Mouse (Mus musculus) MEL (cell line): ENCODE data around the gene Bag3. TPM values are rescaled to one million over a fixed set of nuclear protein-coding genes. Genes with fewer than 3 reads are reported as not detected.

Experiments used
- DNase-seq: peaks from one replicate; pipeline ENCODE4 v3.0.0; 2011; ENCODE audit warnings: low read depth, low spot score
- H3K27ac ChIP-seq: 2 replicates; pipeline ENCODE4 v1.5.1; 2012; ENCODE audit warnings: low read depth, mild to moderate bottlenecking, control low read depth, low read length, moderate library complexity; ENCODE audit not compliant: control insufficient read depth
- H3K27me3 ChIP-seq, 2 experiments: fragments of 150-350 bp in 1 of 2; sonication (generic) in 1 of 2; 2 replicates each; pipeline ENCODE4 v1.6.1; 2012; ENCODE audit warnings: low read length in 2 of 2, mild to moderate bottlenecking in 2 of 2, improper control_type of control experiment in 1 of 2, moderate library complexity in 1 of 2; ENCODE audit not compliant: insufficient read depth in 2 of 2, control insufficient read depth in 1 of 2
- H3K36me3 ChIP-seq, 2 experiments: 2 replicates each; pipeline ENCODE4 v1.6.1; 2012 to 2014; ENCODE audit warnings: low read length in 2 of 2, improper control_type of control experiment in 1 of 2, inconsistent platforms in 1 of 2, mild to moderate bottlenecking in 1 of 2; ENCODE audit not compliant: insufficient read depth in 2 of 2, control insufficient read depth in 1 of 2
- H3K4me1 ChIP-seq, 2 experiments: fragments of 150-350 bp in 1 of 2; sonication (generic) in 1 of 2; 2 replicates each; pipeline ENCODE4 v1.6.1; 2012; ENCODE audit warnings: low read length in 2 of 2, improper control_type of control experiment in 1 of 2, mild to moderate bottlenecking in 1 of 2; ENCODE audit not compliant: insufficient read depth in 2 of 2, control insufficient read depth in 1 of 2
- H3K4me3 ChIP-seq, 2 experiments: fragments of 150-350 bp in 1 of 2; sonication (generic) in 1 of 2; 2 replicates each; pipeline ENCODE4 v1.5.1; 2012; ENCODE audit warnings: low read depth in 2 of 2, low read length in 2 of 2, mild to moderate bottlenecking in 2 of 2, moderate library complexity in 2 of 2, control low read depth in 1 of 2, improper control_type of control experiment in 1 of 2; ENCODE audit not compliant: control insufficient read depth in 1 of 2, insufficient read depth in 1 of 2
- H3K79me2 ChIP-seq: 2 replicates; pipeline ENCODE4 v1.6.1; 2012; ENCODE audit warnings: mild to moderate bottlenecking, low read length, moderate library complexity; ENCODE audit not compliant: control insufficient read depth, poor library complexity, insufficient read depth
- H3K9ac ChIP-seq: 2 replicates; pipeline ENCODE4 v1.6.1; 2012; ENCODE audit warnings: low read depth, mild to moderate bottlenecking, control low read depth, low read length, moderate library complexity; ENCODE audit not compliant: control insufficient read depth, poor library complexity, severe bottlenecking
- H3K9me3 ChIP-seq: fragments of 150-350 bp; sonication (generic); replicated peaks from 2 replicates; pipeline ENCODE4 v1.6.1; 2012; ENCODE audit warnings: mild to moderate bottlenecking, low read length, improper control_type of control experiment, moderate library complexity; ENCODE audit not compliant: insufficient read depth
- BHLHE40 ChIP-seq: IDR thresholded peaks from 2 replicates; pipeline ENCODE4 v1.6.1; 2012; ENCODE audit warnings: low read depth, mild to moderate bottlenecking, inconsistent platforms, low read length, improper control_type of control experiment, borderline replicate concordance
- CHD2 ChIP-seq: IDR thresholded peaks from 2 replicates; pipeline ENCODE4 v1.6.1; 2011; ENCODE audit warnings: low read length, improper control_type of control experiment
- CTCF ChIP-seq, 3 experiments: IDR thresholded peaks in 2 of 3; conservative IDR thresholded peaks in 1 of 3; 2 replicates each; pipeline ENCODE4 v1.5.1; 2011 to 2012; ENCODE audit warnings: low read length in 3 of 3, low read depth in 2 of 3, mild to moderate bottlenecking in 2 of 3, improper control_type of control experiment in 1 of 3, inconsistent platforms in 1 of 3, mixed read lengths in 1 of 3, moderate library complexity in 1 of 3; ENCODE audit not compliant: control insufficient read depth in 1 of 3, insufficient read depth in 1 of 3, poor library complexity in 1 of 3, severe bottlenecking in 1 of 3
- EP300 ChIP-seq, 2 experiments: IDR thresholded peaks; 2 replicates each; pipeline ENCODE4 v1.6.1; 2011; ENCODE audit warnings: improper control_type of control experiment in 2 of 2, low read length in 2 of 2, low read depth in 1 of 2, mild to moderate bottlenecking in 1 of 2
- ETS1 ChIP-seq: IDR thresholded peaks from 2 replicates; pipeline ENCODE4 v1.6.1; 2012; ENCODE audit warnings: low read depth, mild to moderate bottlenecking, inconsistent platforms, low read length, improper control_type of control experiment, moderate library complexity
- GABPA ChIP-seq: IDR thresholded peaks from 2 replicates; pipeline ENCODE4 v1.6.1; 2012; ENCODE audit warnings: low read depth, mild to moderate bottlenecking, inconsistent platforms, low read length, improper control_type of control experiment, moderate library complexity
- HCFC1 ChIP-seq: IDR thresholded peaks from 2 replicates; pipeline ENCODE4 v1.6.1; 2012; ENCODE audit warnings: low read depth, mild to moderate bottlenecking, inconsistent platforms, low read length, improper control_type of control experiment, moderate library complexity
- JUND ChIP-seq: IDR thresholded peaks from 2 replicates; pipeline ENCODE4 v1.6.1; 2011; ENCODE audit warnings: low read depth, mild to moderate bottlenecking, improper control_type of control experiment, low read length
- KAT2A ChIP-seq: conservative IDR thresholded peaks from 2 replicates; pipeline ENCODE4 v1.6.1; 2012; ENCODE audit warnings: low read depth, low read length, improper control_type of control experiment, inconsistent platforms
- MAFK ChIP-seq: IDR thresholded peaks from 2 replicates; pipeline ENCODE4 v1.6.1; 2011; ENCODE audit warnings: low read depth, mild to moderate bottlenecking, low read length, improper control_type of control experiment, borderline replicate concordance
- MAX ChIP-seq: IDR thresholded peaks from 2 replicates; pipeline ENCODE4 v1.6.1; 2011; ENCODE audit warnings: low read length, improper control_type of control experiment
- MAZ ChIP-seq: IDR thresholded peaks from 2 replicates; pipeline ENCODE4 v1.6.1; 2012; ENCODE audit warnings: low read depth, mild to moderate bottlenecking, inconsistent platforms, low read length, improper control_type of control experiment
- MEF2A ChIP-seq: IDR thresholded peaks from 2 replicates; pipeline ENCODE4 v1.6.1; 2014; ENCODE audit warnings: low read depth, mild to moderate bottlenecking, inconsistent platforms, low read length, improper control_type of control experiment; ENCODE audit not compliant: poor library complexity, insufficient replicate concordance, severe bottlenecking; ENCODE audit errors: extremely low read depth
- MXI1 ChIP-seq: IDR thresholded peaks from 2 replicates; pipeline ENCODE4 v1.6.1; 2011; ENCODE audit warnings: mild to moderate bottlenecking, low read depth, low read length, improper control_type of control experiment
- NRF1 ChIP-seq: IDR thresholded peaks from 2 replicates; pipeline ENCODE4 v1.6.1; 2014; ENCODE audit warnings: low read depth, mild to moderate bottlenecking, inconsistent platforms, low read length, improper control_type of control experiment, moderate library complexity; ENCODE audit not compliant: poor library complexity, insufficient read depth, severe bottlenecking
- RAD21 ChIP-seq: IDR thresholded peaks from 2 replicates; pipeline ENCODE4 v1.6.1; 2011; ENCODE audit warnings: mild to moderate bottlenecking, low read depth, low read length, improper control_type of control experiment
- RCOR1 ChIP-seq: IDR thresholded peaks from 2 replicates; pipeline ENCODE4 v1.6.1; 2012; ENCODE audit warnings: low read depth, mild to moderate bottlenecking, inconsistent platforms, low read length, improper control_type of control experiment
- SIN3A ChIP-seq: IDR thresholded peaks from 2 replicates; pipeline ENCODE4 v1.6.1; 2012; ENCODE audit warnings: low read length, improper control_type of control experiment, inconsistent platforms
- TBP ChIP-seq: IDR thresholded peaks from 2 replicates; pipeline ENCODE4 v1.8.0; 2011; ENCODE audit warnings: low read depth, low read length, improper control_type of control experiment
- TCF12 ChIP-seq: IDR thresholded peaks from 2 replicates; pipeline ENCODE4 v1.6.1; 2014; ENCODE audit warnings: low read depth, mild to moderate bottlenecking, inconsistent platforms, low read length, improper control_type of control experiment, moderate library complexity
- UBTF ChIP-seq: IDR thresholded peaks from 2 replicates; pipeline ENCODE4 v1.6.1; 2012; ENCODE audit warnings: low read depth, mild to moderate bottlenecking, inconsistent platforms, low read length, improper control_type of control experiment, moderate library complexity, borderline replicate concordance; ENCODE audit not compliant: insufficient read depth
- USF1 ChIP-seq: IDR thresholded peaks from 2 replicates; pipeline ENCODE4 v1.6.1; 2014; ENCODE audit warnings: low read depth, mild to moderate bottlenecking, inconsistent platforms, low read length, improper control_type of control experiment, moderate library complexity
- USF2 ChIP-seq, 2 experiments: IDR thresholded peaks; 2 replicates each; pipeline ENCODE4 v1.6.1; 2011 to 2012; ENCODE audit warnings: improper control_type of control experiment in 2 of 2, low read length in 2 of 2, borderline replicate concordance in 1 of 2, inconsistent platforms in 1 of 2, low read depth in 1 of 2, mild to moderate bottlenecking in 1 of 2; ENCODE audit not compliant: insufficient read depth in 1 of 2
- ZC3H11A ChIP-seq: IDR thresholded peaks from 2 replicates; pipeline ENCODE4 v1.6.1; 2012; ENCODE audit warnings: low read depth, mild to moderate bottlenecking, inconsistent platforms, low read length, improper control_type of control experiment
- ZNF384 ChIP-seq: IDR thresholded peaks from 2 replicates; pipeline ENCODE4 v1.6.1; 2012; ENCODE audit warnings: low read depth, mild to moderate bottlenecking, inconsistent platforms, low read length, improper control_type of control experiment
- polyA plus RNA-seq, 2 experiments: library from polyadenylated mRNA; stranded (reverse) in 1 of 2; unstranded in 1 of 2; fragments of >175 nt in 1 of 2; fragments of >200 nt in 1 of 2; gene quantifications; 2 replicates each; pipeline versions ENCODE4 v1.2.1 to v1.2.4; 2012; ENCODE audit warnings: low replicate concordance in 2 of 2, low read depth in 1 of 2; ENCODE audit not compliant: insufficient read length in 2 of 2, insufficient read depth in 1 of 2, missing spikeins in 1 of 2
- total RNA-seq: library from RNA; depleted of rRNA; stranded (reverse); fragments of 300-350 nt; gene quantifications from 2 replicates; pipeline ENCODE4 v1.2.3, GENCODE M21; 2012

Gene Bag3
- total and polyA plus RNA-seq, 3 experiments: 5.1 to 13.4 TPM; not detected in 1

GRCm38 (mm10) chr7:128523962-128524581, 656 bp downstream of the Bag3 start:
- TF ChIP-seq MXI1: peak; percentile 41; the same call in 1 of the 2 replicates
- no peak for TF ChIP-seq RCOR1
- no peak for TF ChIP-seq GABPA
- 0 out of 4 replicates have a peak, but pooled peaks of 1 of the 2 experiments have one; percentile 0 for TF ChIP-seq EP300 (IDR thresholded peaks at IDR 0.05; ENCODE audit: low read depth in 1 of 2, low read length in 2 of 2)
- TF ChIP-seq UBTF: peak; percentile 89; the same call in 1 of the 2 replicates
- 0 out of 2 replicates have a peak, but pooled peaks have one; percentile 11 for TF ChIP-seq ETS1
- 0 out of 2 replicates have a peak, but pooled peaks have one; percentile 3 for TF ChIP-seq HCFC1
- peak; percentile 38; the same call in 1 of the 2 replicates for TF ChIP-seq MAX
- peak; percentile 56; the same call in 1 of the 2 replicates for TF ChIP-seq BHLHE40
- H3K4me3 ChIP-seq: peak overlapping the region; percentile 86 to 94
- peak overlapping the region; percentile 87 for H3K27ac ChIP-seq
- peaks cover 2 to 11% of the 10 kb centered on the region in 2 experiments; a peak in 3 of 4 replicates for H3K4me1 ChIP-seq
- peaks cover 33% of the 10 kb centered on the region for H3K79me2 ChIP-seq
- peak overlapping the region; percentile 87 for H3K9ac ChIP-seq
- no peaks in the 10 kb centered on the region for H3K9me3 ChIP-seq
- DNase-seq: peak; percentile 81
- H3K36me3 ChIP-seq: peaks cover 0 to 15% of the 10 kb centered on the region in 2 experiments; a peak in 2 of 4 replicates
- H3K27me3 ChIP-seq: no peaks in the 10 kb centered on the region

- Histone ChIP-seq H3K27ac (peak overlapping the region; percentile 59), H3K9ac (peak overlapping the region; percentile 87), H3K79me2 (peaks cover 34% of the 10 kb centered on the region), H3K27me3 (no peaks in the 10 kb centered on the region), H3K4me1 (peaks cover 6 to 17% of the 10 kb centered on the region in 2 experiments), H3K36me3 (peaks cover 0 to 20% of the 10 kb centered on the region in 2 experiments; a peak in 2 of 4 replicates), H3K4me3 (peak overlapping the region; percentile 86 to 94), H3K9me3 (no peaks in the 10 kb centered on the region)
- TF ChIP-seq USF2 (IDR thresholded peaks at IDR 0.05; ENCODE audit: borderline replicate concordance in 1 of 2, insufficient read depth in 1 of 2, low read depth in 1 of 2, low read length in 2 of 2): no peak
- TF ChIP-seq EP300 (IDR thresholded peaks at IDR 0.05; ENCODE audit: low read depth in 1 of 2, low read length in 2 of 2): 0 out of 4 replicates have a peak, but pooled peaks of 1 of the 2 experiments have one; percentile 5
- peak; percentile 12; the same call in 1 of the 2 replicates for TF ChIP-seq MXI1
- no peak for TF ChIP-seq ZC3H11A
- TF ChIP-seq TBP: no peak
- no peak for TF ChIP-seq RAD21
- no peak for TF ChIP-seq NRF1
- no peak for TF ChIP-seq MAZ
- no peak for TF ChIP-seq CHD2
- TF ChIP-seq TCF12: no peak
- no peak for TF ChIP-seq SIN3A
- no peak for TF ChIP-seq ZNF384
- TF ChIP-seq USF1: no peak
- TF ChIP-seq HCFC1: 0 out of 2 replicates have a peak, but pooled peaks have one; percentile 5
- no peak for TF ChIP-seq MEF2A
- TF ChIP-seq JUND: no peak
- no peak for TF ChIP-seq CTCF (IDR thresholded peaks at IDR 0.05 in 2 of 3, conservative IDR thresholded peaks at IDR 0.05 in 1 of 3; ENCODE audit: control insufficient read depth in 1 of 3, insufficient read depth in 1 of 3, low read depth in 2 of 3, low read length in 3 of 3, poor library complexity in 1 of 3, severe bottlenecking in 1 of 3)
- TF ChIP-seq KAT2A: no peak
- no peak for TF ChIP-seq MAFK
- no peak for DNase-seq
Observed at GRCm38 (mm10) chr7:128524641-128525040, 1.2 kb downstream of the Bag3 start.
